Mouse (Mus musculus) hindbrain, embryonic 12.5 days (tissue): Measurements from ENCODE around the gene Cnpy2. TPM values are rescaled to one million over a fixed set of nuclear protein-coding genes. Genes with fewer than 3 reads are reported as not detected.

Experiments
- ATAC-seq: fragments of 200-750 bp; cut with Nextera tagmentation; 2 replicates; pipeline ENCODE4 v1.8.0; 2017; ENCODE audit warnings: moderate TSS enrichment; ENCODE audit not compliant: low FRiP score
- H3K27ac ChIP-seq: fragments of 300-500 bp; sonication (generic); 2 replicates; pipeline ENCODE4 v1.5.1; 2016; ENCODE audit warnings: mild to moderate bottlenecking
- H3K27me3 ChIP-seq: fragments of 300-500 bp; sonication (generic); 2 replicates; pipeline ENCODE4 v1.6.1; 2016; ENCODE audit warnings: mild to moderate bottlenecking
- H3K36me3 ChIP-seq: fragments of 300-500 bp; sonication (generic); 2 replicates; pipeline ENCODE4 v1.6.1; 2016; ENCODE audit warnings: mild to moderate bottlenecking
- H3K4me1 ChIP-seq: fragments of 300-500 bp; sonication (generic); 2 replicates; pipeline ENCODE4 v1.6.1; 2016
- H3K4me2 ChIP-seq: fragments of 300-500 bp; sonication (generic); replicated peaks from 2 replicates; pipeline ENCODE4 v1.6.1; 2016; ENCODE audit warnings: mild to moderate bottlenecking
- H3K4me3 ChIP-seq: fragments of 300-500 bp; sonication (generic); 2 replicates; pipeline ENCODE4 v1.5.1; 2016; ENCODE audit warnings: mild to moderate bottlenecking
- H3K9ac ChIP-seq: fragments of 300-500 bp; sonication (generic); 2 replicates; pipeline ENCODE4 v1.6.1; 2016; ENCODE audit warnings: mild to moderate bottlenecking, moderate library complexity
- H3K9me3 ChIP-seq: fragments of 300-500 bp; sonication (generic); replicated peaks from 2 replicates; pipeline ENCODE4 v1.6.1; 2016; ENCODE audit warnings: mild to moderate bottlenecking
- WGBS: fragments of 180-500 bp; shearing (Covaris S2); methylation state at CpG from one replicate; pipeline ENCODE4 v1.1.7; 2016; 5-methylcytosine and 5-hydroxymethylcytosine counted together
- polyA plus RNA-seq: library from polyadenylated mRNA; unstranded; fragments of >200 nt; fragmentation: Nextera tagmentation; extraction: Ambion mirVana; gene quantifications from 2 replicates; pipeline ENCODE4 v1.2.1, GENCODE M21; 2016

Gene Cnpy2
- polyA plus RNA-seq, 1 experiment from 2014 or later, result 244 TPM

GRCm38 (mm10) chr10:128372142-128372541 is 49.9 kb downstream of the Cnpy2 start:
- Histone ChIP-seq H3K4me1 (peaks cover 21% of the 10 kb centered on the region), H3K27ac (no peak overlapping the region), H3K9ac (no peak overlapping the region), H3K4me3 (no peak overlapping the region), H3K27me3 (no peaks in the 10 kb centered on the region), H3K9me3 (no peaks in the 10 kb centered on the region), H3K36me3 (no peaks in the 10 kb centered on the region), H3K4me2 (no peak overlapping the region)
- no peak for ATAC-seq
- 81% methylated on average over 5 of the region's 5 CpGs for WGBS

GRCm38 (mm10) chr10:128372989-128373748 is 50.9 kb downstream of the Cnpy2 start:
- Histone ChIP-seq H3K36me3 (no peaks in the 10 kb centered on the region), H3K27ac (no peak overlapping the region), H3K9ac (no peak overlapping the region), H3K4me2 (no peak overlapping the region), H3K4me3 (no peak overlapping the region), H3K9me3 (no peaks in the 10 kb centered on the region), H3K4me1 (peaks cover 16% of the 10 kb centered on the region), H3K27me3 (no peaks in the 10 kb centered on the region)
- WGBS, result 79% methylated on average over 6 of the region's 6 CpGs
- no peak for ATAC-seq

GRCm38 (mm10) chr10:128374393-128374792 is 52.1 kb downstream of the Cnpy2 start:
- Histone ChIP-seq H3K9me3 (no peaks in the 10 kb centered on the region), H3K4me2 (no peak overlapping the region), H3K36me3 (peaks cover 8% of the 10 kb centered on the region), H3K9ac (no peak overlapping the region), H3K27ac (no peak overlapping the region), H3K4me1 (peaks cover 26% of the 10 kb centered on the region), H3K27me3 (no peaks in the 10 kb centered on the region), H3K4me3 (no peak overlapping the region)
- 77% methylated on average over 6 of the region's 6 CpGs for WGBS
- ATAC-seq, result no peak

GRCm38 (mm10) chr10:128376099-128376454 is 53.8 kb downstream of the Cnpy2 start:
- Histone ChIP-seq H3K36me3 (peaks cover 24% of the 10 kb centered on the region), H3K4me2 (peak overlapping the region; percentile 55), H3K27ac (peak overlapping the region; percentile 97), H3K9me3 (no peaks in the 10 kb centered on the region), H3K27me3 (no peaks in the 10 kb centered on the region), H3K9ac (peak overlapping the region; percentile 100), H3K4me3 (peak overlapping the region; percentile 99), H3K4me1 (peaks cover 23% of the 10 kb centered on the region)
- ATAC-seq, result no peak
- 51% methylated on average over 4 of the region's 4 CpGs for WGBS

- Histone ChIP-seq H3K9ac (peak within 1 kb of the TSS; percentile 100), H3K4me2 (peak within 1 kb of the TSS; percentile 55), H3K4me1 (peaks cover 23% of the 10 kb centered on the region), H3K27ac (peak within 1 kb of the TSS; percentile 97), H3K9me3 (no peaks in the 10 kb centered on the region), H3K4me3 (peak within 1 kb of the TSS; percentile 99), H3K27me3 (no peaks in the 10 kb centered on the region), H3K36me3 (peaks cover 29% of the 10 kb centered on the region)
- under 1% methylated on average over 46 of the region's 73 CpGs for WGBS
- ATAC-seq, result peak; percentile 93
Observed at GRCm38 (mm10) chr10:128376455-128377211, 54.4 kb downstream of the Cnpy2 start, which contains the start of gene Ankrd52. TSS of gene Ankrd52 (plus strand) at chr10:128377115.

Other genes with a start within 250 kb of the Cnpy2 start
- gene Atp5b, start 239.2 kb upstream of the Cnpy2 start, polyA plus RNA-seq, result 1,948 and 1,970 TPM in 2 replicates
- 12.8 and 15.4 TPM in 2 replicates for gene Baz2a, start 230.9 kb upstream of the Cnpy2 start, polyA plus RNA-seq
- 22.5 and 25.5 TPM in 2 replicates for gene Rbms2, start 142.2 kb upstream of the Cnpy2 start, polyA plus RNA-seq
- 0.61 and 0.70 TPM in 2 replicates for gene Gls2, start 128.0 kb upstream of the Cnpy2 start, polyA plus RNA-seq
- 24.5 and 25.6 TPM in 2 replicates for gene Spryd4, start 110.7 kb upstream of the Cnpy2 start, polyA plus RNA-seq
- not detected in 2 replicates for gene Mip, start 96.6 kb upstream of the Cnpy2 start, polyA plus RNA-seq
- 46.2 and 53.7 TPM in 2 replicates for gene Timeless, start 90.4 kb upstream of the Cnpy2 start, polyA plus RNA-seq
- gene Apon, start 68.4 kb upstream of the Cnpy2 start, polyA plus RNA-seq, result 0.34 and 0.40 TPM in 2 replicates
- not detected in 2 replicates for gene Apof, start 53.8 kb upstream of the Cnpy2 start, polyA plus RNA-seq
- 23.1 and 26.5 TPM in 2 replicates for gene Stat2, start 51.9 kb upstream of the Cnpy2 start, polyA plus RNA-seq
- gene Il23a, start 23.7 kb upstream of the Cnpy2 start, polyA plus RNA-seq, result 0.22 TPM in 1 of 2 replicates, not detected in the other
- 33.5 and 34.1 TPM in 2 replicates for gene Pan2, start 19.1 kb upstream of the Cnpy2 start, polyA plus RNA-seq
- 207 and 208 TPM in 2 replicates for gene Cs, start 15.3 kb downstream of the Cnpy2 start, polyA plus RNA-seq
- 31.7 and 32.8 TPM in 2 replicates for gene Coq10a, start 46.5 kb downstream of the Cnpy2 start, polyA plus RNA-seq
- gene Ankrd52, start 54.7 kb downstream of the Cnpy2 start, polyA plus RNA-seq, result 13.6 and 13.7 TPM in 2 replicates
- gene Slc39a5, start 78.8 kb downstream of the Cnpy2 start, polyA plus RNA-seq, result 0.43 TPM in 1 of 2 replicates, not detected in the other
- gene Nabp2, start 89.0 kb downstream of the Cnpy2 start, polyA plus RNA-seq, result 102 and 104 TPM in 2 replicates
- gene Rnf41, start 89.2 kb downstream of the Cnpy2 start, polyA plus RNA-seq, result 60.8 and 61.4 TPM in 2 replicates
- gene Smarcc2, start 136.8 kb downstream of the Cnpy2 start, polyA plus RNA-seq, result 195 and 215 TPM in 2 replicates
- gene Myl6, start 171.7 kb downstream of the Cnpy2 start, polyA plus RNA-seq, result 836 and 860 TPM in 2 replicates
- gene Myl6b, start 176.2 kb downstream of the Cnpy2 start, polyA plus RNA-seq, result 2.9 and 3.3 TPM in 2 replicates
- 28.9 and 30.9 TPM in 2 replicates for gene Esyt1, start 203.4 kb downstream of the Cnpy2 start, polyA plus RNA-seq
- gene Zc3h10, start 225.3 kb downstream of the Cnpy2 start, polyA plus RNA-seq, result 20.8 TPM in 2 replicates
- gene Rpl41, start 226.8 kb downstream of the Cnpy2 start, polyA plus RNA-seq, result 2,172 and 2,716 TPM in 2 replicates
- gene Pa2g4, start 243.5 kb downstream of the Cnpy2 start, polyA plus RNA-seq, result 140 and 143 TPM in 2 replicates